Mouse (Mus musculus) frontal cortex, postnatal 36 days (tissue): Measurements from ENCODE around the gene Adra1b.

Source experiments
- DNase-seq, 2 experiments: peaks; one replicate each; pipeline ENCODE4 v3.0.0; 2022; ENCODE audit warnings: low spot score in 2 of 2

Gene Adra1b

GRCm38 (mm10) chr11:43901051-43901654, at the start of gene Adra1b:
TSS of gene Adra1b (minus strand) at chr11:43901210.
- DNase-seq: no peak

- DNase-seq: no peak
These were observed 49.3 kb upstream of the Adra1b start for GRCm38 (mm10) chr11:43950274-43950673.

DNA sequence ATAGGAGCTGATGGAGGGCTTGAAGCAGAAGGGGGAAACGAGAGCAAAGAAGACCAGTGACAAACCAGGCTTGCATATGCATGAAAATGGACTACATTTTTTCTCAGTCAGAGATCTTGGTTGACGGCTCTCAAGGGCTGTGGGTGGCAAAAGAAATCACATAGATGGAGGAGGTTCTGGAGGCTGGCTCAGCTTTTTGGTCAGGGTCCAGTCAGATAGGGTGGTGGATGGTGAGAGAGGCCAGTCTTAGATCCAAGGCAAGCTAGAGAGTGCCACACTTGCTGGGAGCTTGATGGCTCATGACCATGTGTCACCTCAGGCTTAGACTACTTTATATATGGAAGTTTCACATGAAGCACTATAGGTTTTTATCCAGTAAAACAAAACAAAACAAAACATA, 42.8 kb upstream of the Adra1b start:
- no peak for DNase-seq

- no peak for DNase-seq
These were observed 42.2 kb upstream of the Adra1b start for GRCm38 (mm10) chr11:43943167-43943566.

DNA sequence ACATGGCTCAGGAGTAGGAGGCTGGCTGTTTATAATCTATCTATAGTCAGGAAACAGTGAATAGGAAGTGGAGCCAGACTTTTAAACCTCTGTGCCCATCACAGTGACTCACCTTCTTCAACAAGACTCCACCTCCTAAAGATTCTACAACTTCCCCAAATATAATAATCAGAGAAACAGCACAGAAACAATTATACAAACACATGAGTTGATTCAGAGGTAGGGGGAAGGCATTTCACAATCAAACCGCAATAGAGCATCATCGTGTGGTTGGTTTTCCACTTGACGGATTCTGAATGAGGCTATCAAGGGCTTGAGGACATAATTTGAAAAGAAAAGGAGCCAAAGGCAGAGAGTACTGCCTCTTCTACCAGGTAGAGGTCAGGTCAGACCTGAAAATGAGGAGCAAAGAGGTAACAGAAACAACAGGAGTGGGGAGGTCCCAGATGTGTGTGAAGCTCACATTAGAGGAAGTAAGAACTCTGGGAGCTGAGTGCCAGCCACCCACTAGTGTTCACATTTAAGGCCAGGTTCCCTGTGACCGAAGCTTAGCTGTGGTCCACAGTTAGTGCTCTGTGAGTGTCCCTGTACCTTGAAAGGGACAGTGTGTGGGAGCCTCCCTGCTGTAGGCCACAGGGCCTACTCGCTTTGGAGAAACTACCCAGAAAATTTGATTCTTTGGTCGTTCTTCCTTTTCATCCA, 39.6 kb upstream of the Adra1b start:
- no peak for DNase-seq

DNA sequence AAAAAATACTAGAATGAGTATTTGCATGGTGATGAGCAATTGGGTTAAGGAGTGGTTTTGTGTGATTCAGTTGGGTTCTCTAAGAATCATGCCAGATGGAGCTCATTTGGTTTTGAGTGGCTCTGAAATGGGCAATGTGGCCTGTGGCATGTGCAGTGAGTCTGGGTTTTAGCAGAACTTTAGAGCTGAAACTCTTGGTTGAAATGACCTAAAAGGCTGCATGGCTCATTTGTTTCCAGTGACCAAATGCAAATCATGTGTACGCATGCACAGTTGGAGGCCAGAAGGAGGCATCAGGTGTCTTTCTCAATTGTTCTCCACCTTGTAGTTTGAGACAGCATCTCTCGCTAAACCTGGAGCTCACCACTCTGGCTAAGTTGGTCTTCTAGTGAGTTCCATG, 35.0 kb upstream of the Adra1b start:
- no peak for DNase-seq

- peak in 1 of 2 experiments; percentile 12 for DNase-seq
These were observed 32.5 kb upstream of the Adra1b start for GRCm38 (mm10) chr11:43933480-43933879.

GRCm38 (mm10) chr11:43933000-43933399, 32.0 kb upstream of the Adra1b start:
- no peak for DNase-seq

DNA sequence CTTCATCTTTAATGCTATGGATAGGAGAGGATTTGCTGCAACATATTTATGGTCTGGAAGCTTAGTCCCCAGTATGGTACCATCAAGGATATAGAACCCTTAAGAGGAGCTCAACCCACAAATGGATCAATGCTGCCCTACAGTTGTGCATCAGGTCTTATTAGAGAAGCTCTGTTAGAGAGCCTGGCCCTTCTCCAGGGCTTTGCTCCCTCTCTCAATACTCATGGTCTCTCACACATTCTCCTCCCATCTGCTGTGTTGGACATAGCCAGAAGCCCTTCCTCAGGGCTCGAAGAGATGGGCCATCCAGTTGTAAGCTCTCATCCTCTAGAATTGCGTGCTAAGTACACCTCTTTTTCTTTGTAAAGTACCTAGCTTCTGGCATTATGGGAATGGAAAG, 29.2 kb upstream of the Adra1b start:
- no peak for DNase-seq

- no peak for DNase-seq
These were observed 28.7 kb upstream of the Adra1b start for GRCm38 (mm10) chr11:43929706-43930105.

- no peak for DNase-seq
These were observed 28.2 kb upstream of the Adra1b start for GRCm38 (mm10) chr11:43929178-43929577.

GRCm38 (mm10) chr11:43927133-43927815, 26.3 kb upstream of the Adra1b start:
- no peak for DNase-seq

GRCm38 (mm10) chr11:43926163-43926562, 25.2 kb upstream of the Adra1b start:
- no peak for DNase-seq

GRCm38 (mm10) chr11:43925584-43925983, 24.6 kb upstream of the Adra1b start:
- DNase-seq: no peak

DNA sequence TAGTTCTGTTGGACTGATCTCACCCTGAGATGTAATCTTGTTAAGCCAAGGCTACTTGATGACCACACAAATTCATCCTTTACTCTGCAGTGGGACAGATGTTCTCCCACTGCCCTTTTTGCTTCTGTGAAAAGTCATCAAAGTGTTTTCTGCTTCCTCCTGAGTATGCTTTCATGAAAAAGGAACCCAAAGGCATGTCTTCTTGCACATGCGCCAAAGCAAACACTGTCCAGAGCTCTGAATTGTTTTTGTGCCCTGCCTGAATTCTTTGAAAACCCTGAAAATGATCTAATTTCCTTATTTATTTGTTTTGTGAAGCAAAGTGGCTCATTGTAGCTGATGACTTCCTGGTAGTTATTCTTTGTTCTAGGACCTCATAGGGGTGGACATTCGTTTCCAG, 20.7 kb upstream of the Adra1b start:
- DNase-seq: no peak

GRCm38 (mm10) chr11:43919492-43920055, 18.6 kb upstream of the Adra1b start:
- DNase-seq: no peak

DNA sequence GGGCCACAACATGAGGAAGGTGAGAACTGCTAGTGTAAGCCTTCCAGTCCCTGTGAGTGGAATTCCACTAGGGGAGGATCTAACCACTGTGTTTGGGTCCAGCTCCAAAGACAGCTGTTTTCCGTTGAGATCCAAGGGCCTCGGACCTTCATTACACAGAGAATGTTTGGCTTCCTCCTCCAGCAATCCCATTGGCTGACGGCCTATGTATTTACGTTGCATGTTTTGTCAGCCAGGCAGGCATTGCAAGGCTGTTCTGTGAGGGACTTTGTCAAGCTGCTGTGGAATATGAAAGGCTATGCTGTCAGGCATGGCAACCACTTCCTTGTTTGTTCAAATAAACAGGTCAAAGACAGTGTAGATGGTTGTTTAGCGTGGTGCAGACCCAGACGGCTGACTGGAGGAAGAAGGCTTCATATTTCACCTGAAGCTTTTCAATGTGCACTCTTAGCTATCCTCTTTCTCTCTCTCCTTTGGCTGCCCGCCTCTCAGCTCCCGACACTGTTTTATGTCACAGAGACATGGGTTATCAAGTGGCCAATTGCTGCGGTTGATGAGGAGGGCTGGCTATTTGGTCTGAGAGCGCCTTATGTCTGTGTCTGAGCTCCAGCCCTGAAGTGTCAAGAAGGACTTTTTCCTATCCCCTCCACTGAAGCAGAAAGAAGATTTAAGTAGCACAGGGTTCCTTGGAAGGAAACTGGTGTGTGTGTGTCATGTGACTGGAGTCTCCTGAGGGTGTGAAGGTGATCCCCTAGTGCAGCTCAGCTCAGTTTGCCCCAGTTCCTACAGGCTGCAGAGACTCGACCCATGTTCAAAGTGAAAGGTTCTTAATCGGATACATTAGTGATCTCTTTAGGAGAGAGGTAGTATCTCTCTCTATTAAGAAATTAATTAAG, 13.8 kb upstream of the Adra1b start:
- no peak for DNase-seq

DNA sequence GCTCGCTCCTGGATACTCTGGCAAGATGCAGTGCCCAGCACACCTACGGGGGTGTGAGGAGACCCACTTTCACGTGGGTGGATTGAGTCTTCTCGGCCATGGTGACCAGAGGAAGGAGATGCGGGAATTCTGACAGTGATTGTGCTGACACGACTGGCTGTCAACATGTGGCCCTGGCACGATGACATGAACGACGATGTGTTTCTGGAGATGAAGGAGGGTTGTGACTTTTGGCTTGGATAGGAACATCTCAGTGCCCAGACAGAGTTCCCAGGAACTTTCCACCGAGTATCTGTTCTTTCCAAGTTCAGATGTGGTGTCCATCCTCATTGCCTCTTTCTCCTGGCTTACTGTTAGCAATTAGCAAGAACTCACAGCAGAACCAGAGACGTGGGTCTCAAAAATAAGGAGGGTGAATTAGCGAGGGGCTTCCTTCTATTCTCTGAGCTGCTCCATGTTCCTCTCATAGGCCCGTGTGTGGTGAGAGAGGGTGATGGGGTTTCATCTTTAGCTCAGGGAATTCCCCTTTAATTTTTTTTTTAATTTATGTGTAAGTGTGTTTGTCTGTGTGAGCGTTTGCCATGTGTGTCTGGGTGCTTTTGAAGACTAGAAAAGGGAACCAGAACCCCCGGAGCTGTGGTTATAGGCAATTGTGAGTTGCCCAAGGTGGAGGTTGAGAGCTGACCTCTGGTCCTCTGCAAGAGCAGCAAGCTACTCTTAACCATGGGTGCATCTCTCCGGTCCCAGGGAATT, 11.3 kb upstream of the Adra1b start:
- no peak for DNase-seq

DNA sequence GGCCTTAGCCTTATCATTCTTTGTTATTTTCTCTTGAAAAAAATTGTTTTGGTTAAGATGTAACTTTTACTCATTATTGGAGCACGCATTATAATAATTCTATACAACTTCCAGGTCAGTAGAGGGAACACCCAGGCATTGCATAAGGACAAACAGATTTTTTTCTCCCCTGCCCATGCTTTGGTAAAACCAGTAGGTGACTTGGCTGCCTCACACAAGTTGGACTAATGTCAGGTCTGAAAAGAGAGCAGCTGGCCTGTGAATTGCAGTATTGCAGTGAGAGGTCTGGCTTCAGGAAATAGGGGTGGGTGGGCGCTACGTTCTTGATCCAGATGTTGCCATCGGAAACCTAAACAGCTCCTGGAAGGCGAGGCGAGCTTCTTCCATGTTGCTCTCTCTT, 10.6 kb upstream of the Adra1b start:
- DNase-seq: no peak

DNA sequence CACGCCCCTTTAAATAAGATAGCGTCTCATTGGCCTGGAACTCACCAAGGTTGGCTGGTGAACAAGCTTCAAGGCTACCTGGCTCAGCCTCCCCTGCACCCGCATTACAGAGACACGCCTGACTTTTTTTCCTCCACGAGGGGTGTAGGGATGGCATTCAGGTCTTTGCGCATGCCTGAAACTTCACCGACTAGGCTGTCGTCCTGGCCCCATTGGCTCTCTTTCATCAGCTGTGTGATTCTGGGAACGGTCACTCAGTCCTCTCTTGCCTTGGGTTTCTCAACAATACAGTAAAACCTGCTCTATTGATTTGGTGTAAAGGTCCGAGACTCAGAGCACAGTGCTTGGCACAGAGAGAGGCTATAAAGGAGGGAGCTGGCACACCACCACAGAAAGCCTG, 2.3 kb upstream of the Adra1b start:
- no peak for DNase-seq

DNA sequence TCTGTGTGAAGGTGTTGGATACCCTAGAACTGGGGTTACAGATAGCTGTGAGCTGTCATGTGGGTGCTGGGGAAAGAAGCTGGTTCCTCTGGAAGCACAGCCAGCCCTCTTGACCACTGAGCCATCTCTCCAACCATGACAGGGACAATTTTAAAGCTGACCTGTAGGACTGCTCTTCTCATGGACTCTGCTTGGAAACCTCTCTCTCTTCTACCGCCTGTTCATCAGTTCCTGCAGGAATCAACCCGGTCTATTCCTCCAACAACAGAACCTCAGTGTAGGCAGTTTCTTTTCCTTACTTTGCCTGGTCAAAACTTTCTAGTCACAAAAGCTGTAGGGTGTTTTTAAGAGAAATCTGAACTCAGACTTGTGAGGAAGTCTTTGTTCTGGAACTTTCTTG, 1.3 kb downstream of the Adra1b start:
- DNase-seq: no peak
